Mouse (Mus musculus): ENCODE measurements at regions not wholly inside any gene's neighbourhood (a gene's known extent, or its start where the extent isn't known, plus 50 kb on each side); places are given as distances from the start of the nearest gene placed in this dataset.

GRCm38 (mm10) chr6:31197631-31198338, 200.8 kb upstream of the Mkln1 start:
- DNase-seq (ENCODE audit: low spot score in 2 of 2): no peak

- DNase-seq (ENCODE audit: low spot score in 2 of 2): no peak
Observed at GRCm38 (mm10) chr6:31198340-31198739, 200.2 kb upstream of the Mkln1 start.

GRCm38 (mm10) chr6:31200705-31201104, 197.8 kb upstream of the Mkln1 start:
- DNase-seq (ENCODE audit: low spot score in 2 of 2): no peak

DNA sequence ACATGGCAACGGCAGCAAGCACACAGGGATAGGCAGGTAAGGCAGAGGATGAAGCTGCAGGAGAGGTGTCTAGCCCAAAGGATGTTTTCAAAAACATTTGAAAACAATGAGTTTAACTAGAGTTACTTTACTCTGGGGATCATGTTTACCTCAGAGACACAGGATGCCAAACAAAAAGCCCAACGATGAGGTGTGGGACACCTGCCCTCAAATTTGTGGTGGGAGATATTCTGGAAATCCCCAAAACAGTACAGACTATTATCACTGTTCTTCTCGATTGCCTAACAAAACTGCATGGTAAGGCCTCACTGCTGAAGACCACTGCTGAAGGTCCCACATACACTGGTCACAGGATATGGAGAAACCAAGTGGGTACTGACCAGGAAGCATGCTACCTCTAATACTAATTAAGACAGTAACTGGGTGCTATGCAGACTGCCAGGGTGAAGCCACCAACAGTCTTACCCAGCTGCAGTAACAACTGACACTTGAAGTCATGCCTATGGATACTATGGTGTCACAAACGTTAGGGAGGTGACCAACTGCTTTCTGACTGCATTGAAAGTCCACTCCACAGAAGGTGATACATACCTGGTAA, 197.1 kb upstream of the Mkln1 start:
- no peak for DNase-seq (ENCODE audit: low spot score in 2 of 2)

DNA sequence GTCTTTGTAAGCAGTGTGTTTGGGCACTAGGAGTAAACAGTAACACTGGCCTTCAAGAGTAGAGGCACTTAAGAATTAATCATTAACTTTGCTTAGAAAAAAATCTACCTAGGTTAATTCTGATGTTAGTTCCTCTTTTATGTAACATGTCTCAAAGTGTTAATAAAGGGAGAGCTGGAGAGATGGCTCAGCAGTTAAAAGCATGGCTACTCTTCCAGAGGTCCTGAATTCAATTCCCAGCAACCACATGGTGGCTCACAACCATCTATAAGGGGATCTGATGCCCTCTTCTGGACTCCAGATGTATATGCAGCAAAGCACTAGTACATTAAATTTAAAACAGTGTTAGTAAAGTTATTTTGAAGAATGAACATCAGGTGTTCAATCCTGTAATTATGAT, 195.9 kb upstream of the Mkln1 start:
- DNase-seq (ENCODE audit: low spot score in 2 of 2): no peak

DNA sequence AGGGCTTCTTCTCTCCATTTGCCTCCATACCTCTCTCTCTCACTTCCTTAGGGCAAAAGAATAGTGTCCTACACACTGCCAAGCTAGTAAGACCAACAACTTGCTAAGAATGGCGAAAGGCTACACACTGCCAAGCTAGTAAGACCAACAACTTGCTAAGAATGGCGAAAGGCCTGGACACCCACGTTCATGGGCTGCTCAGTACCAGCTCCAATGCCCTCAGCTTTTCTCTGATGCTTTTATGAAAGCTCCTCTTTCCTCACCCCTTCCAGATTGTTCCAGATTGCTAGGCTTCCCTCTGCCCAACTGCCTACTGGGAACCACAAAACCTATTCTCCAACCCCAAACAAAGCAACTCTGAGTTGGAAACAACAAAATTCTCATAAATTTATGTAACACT, 194.1 kb upstream of the Mkln1 start:
- DNase-seq (ENCODE audit: low spot score in 2 of 2): no peak

GRCm38 (mm10) chr6:31204839-31205238, 193.7 kb upstream of the Mkln1 start:
- no peak for DNase-seq (ENCODE audit: low spot score in 2 of 2)

DNA sequence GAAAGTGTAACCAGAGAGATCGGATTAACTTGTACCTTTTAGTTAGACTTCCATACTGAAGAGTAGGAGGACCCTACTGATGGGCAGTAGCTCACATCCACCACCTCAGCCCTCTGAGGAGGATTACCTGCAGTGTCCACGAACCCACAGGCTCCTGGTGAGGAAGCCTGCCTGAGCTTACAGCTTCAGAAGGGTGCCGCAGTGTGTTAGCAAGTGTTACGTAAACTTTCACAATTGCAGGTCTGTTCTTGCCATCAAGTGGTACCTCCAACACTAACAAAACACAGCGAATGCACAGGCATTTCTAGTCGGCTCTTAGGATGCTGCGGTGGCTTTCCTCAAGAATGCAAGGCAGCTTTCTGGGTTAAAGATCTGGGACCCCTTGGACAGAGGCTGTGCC, 192.4 kb upstream of the Mkln1 start:
- DNase-seq (ENCODE audit: low spot score in 2 of 2): no peak

DNA sequence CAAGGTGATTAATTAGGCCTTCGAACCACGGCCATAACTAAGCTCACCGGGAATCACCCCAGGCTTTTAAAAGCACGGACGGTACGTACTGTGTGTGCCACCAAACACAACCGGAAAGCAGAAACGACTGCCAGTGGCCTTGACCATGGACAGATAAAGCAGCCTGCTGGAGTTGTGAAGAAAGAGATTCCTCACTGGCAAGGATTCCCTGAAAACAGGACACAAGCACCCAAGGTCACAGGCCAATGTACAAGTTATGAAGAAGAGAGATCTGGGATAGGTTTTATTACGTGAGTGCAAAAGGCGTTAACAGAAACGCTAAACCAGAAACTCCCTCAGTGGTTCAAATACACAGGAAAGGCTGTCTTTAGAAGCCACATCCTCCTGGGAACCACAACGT, 191.3 kb upstream of the Mkln1 start:
- DNase-seq (ENCODE audit: low spot score in 2 of 2): no peak

DNA sequence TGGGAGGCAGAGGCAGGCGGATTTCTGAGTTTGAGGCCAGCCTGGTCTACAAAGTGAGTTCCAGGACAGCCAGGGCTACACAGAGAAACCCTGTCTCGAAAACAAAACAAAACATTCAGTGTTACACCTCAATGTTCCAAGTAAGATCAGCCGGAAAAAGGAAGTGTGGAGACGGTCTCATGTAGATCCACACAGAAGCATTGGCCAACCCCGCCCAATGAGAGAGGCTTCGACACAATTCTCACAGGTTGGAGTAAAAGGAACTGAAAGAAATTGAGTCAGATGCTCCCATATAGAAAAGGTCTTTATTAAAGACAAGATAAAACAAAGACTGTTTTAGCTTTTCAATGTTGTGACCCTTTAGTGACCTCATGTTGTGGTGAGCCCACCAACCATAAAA, 190.3 kb upstream of the Mkln1 start:
- no peak for DNase-seq (ENCODE audit: low spot score in 2 of 2)

DNA sequence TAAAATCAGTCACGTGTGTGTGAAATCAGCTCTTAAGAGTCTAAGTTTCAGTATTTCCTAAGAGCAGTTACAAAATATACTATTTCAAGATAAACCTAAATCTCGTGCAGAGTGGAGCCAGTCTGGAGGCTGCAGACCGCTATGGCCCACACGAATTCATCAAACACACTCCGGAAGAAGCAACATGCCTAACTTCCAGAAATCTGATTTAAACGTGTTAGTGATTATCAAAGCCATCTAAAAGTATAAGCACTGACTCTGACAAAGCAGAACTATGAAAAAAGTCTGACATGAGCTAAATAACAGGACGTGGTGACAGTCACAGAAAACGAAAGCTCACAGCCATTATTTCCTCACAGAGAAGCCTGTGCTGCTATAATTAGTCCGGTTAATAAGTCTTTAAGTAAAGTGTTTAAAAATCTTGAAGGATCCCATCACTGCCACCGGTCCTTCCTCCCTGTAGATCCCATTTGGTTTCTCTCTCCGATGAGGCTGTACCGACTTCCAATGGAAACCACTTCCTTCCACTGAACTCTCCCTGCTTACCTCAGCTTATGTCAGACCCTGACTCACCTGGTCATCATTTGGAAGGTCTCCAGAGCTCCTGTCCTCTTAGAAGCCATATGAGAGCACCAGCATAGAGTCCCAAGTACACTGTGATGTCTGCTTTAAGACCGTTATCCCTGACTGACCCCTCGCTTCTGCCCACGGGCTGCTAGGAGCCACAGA, 189.0 kb upstream of the Mkln1 start:
- no peak for DNase-seq (ENCODE audit: low spot score in 2 of 2)

GRCm38 (mm10) chr6:31210209-31210714, 188.3 kb upstream of the Mkln1 start:
- no peak for DNase-seq (ENCODE audit: low spot score in 2 of 2)

DNA sequence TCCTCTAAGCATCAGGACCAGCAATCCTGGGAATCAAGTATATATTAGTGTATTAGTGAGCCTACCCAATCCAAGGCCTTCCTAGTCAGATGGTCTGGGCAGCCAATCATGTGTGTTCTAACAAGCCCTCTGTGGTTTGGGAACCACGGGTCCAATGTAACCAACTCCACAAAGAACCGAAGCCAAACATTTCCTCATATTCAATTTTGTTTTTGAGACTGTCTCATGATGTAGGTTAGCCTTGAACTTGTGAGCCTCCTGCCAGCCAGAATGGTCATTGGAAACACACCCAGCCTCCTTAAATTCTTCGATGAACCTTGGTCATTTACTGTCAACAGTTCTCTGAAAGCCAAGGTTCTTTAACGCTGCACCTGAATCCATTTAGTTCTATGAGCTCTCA, 187.4 kb upstream of the Mkln1 start:
- no peak for DNase-seq (ENCODE audit: low spot score in 2 of 2)

DNA sequence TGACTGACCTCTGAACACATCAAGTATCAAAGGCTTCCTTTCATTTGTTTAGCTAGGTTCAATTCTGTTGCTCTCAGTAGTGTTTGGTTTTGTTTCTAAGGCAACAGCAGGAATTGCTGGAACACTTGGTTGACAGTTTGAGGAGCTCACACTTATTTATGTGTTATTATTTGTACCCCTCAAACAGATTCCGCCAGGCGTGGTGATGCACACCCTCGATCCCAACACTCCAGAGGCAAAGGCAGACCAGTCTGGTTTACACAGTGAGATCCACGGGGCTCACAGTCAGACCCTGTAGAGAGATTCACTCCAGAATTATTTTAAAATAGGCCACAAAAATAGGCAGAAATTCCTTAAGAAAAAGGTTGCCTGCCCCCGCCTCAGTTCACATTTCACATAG, 186.9 kb upstream of the Mkln1 start:
- DNase-seq (ENCODE audit: low spot score in 2 of 2): no peak

- DNase-seq (ENCODE audit: low spot score in 2 of 2): no peak
Observed at GRCm38 (mm10) chr6:31212080-31212479, 186.5 kb upstream of the Mkln1 start.

GRCm38 (mm10) chr6:31212694-31213093, 185.8 kb upstream of the Mkln1 start:
- no peak for DNase-seq (ENCODE audit: low spot score in 2 of 2)

- no peak for DNase-seq (ENCODE audit: low spot score in 2 of 2)
Observed at GRCm38 (mm10) chr6:31213161-31213560, 185.4 kb upstream of the Mkln1 start.

DNA sequence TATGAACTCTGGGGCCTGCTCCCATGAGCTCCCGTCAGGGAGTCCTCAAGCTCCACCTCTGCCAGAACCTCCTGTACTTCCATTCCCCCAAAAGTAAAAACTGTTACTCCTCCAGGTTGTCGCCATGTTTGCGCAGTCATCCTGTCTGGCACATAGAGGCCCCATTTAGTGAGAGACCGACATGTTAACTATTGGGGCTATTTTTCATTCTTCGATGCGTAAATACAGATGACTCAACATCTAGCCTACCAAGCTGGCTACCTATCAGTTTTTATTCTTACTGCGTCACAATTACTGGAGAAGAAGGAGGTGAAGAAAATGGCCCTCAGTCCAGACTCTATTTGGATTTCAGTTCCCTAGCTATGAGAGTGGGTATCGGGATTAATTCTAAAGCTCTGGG, 182.9 kb upstream of the Mkln1 start:
- no peak for DNase-seq (ENCODE audit: low spot score in 2 of 2)

DNA sequence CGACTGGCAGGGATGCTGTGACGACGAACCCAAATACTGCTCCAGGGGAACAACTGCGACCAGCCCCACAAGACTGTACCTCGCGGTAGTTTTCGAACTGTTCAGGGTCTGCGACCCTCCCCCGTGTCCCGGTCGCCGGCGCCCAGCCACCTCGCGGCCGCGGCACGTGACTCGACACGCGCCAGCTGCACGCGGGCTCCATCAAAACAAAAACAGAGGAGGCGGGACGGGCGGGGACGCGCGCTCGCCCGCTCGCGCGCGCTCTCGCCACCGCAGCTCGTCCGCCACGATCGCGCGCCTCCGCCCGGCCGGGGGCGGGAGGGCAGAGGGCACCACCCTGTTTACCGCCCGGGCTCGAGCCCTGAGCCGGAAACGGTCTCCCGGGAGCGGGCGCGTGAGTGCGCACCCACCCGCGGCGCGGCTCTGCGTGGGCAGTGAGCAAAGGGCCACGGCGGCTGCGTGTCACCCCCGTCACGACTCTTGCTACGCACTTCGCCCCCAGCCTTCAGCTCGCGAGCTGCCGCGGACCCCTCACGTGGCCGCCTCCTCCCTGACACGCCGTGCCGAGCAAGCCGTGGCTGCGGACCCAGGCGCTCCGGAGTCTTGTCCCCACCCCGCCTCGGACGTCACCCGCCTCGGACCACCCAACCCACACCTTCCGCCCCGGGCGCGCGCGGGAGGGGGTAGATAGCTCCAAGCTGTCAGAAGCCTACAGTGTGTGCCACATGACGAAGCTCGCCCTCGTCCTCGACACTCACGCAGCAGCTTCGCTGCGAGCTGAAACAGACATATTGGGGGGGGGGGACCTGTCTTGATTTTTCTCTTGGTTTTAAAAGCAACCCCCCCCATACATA, 182.1 kb upstream of the Mkln1 start:
- peak; percentile 59 to 68 for DNase-seq (ENCODE audit: low spot score in 2 of 2)

- no peak for DNase-seq (ENCODE audit: low spot score in 2 of 2)
Observed at GRCm38 (mm10) chr6:31217060-31217541, 181.4 kb upstream of the Mkln1 start.

GRCm38 (mm10) chr6:31217641-31218138, 180.8 kb upstream of the Mkln1 start:
- no peak for DNase-seq (ENCODE audit: low spot score in 2 of 2)

Measured in spleen, postnatal 14 days (tissue).